Mouse (Mus musculus) ES-E14 (cell line): ENCODE measurements around the gene Add3.

Experiments used
- HCFC1 ChIP-seq: IDR thresholded peaks from 2 replicates; pipeline ENCODE4 v1.6.1; 2012; ENCODE audit warnings: low read length, inconsistent platforms, borderline replicate concordance; ENCODE audit not compliant: insufficient read depth
- ZC3H11A ChIP-seq: IDR thresholded peaks from 2 replicates; pipeline ENCODE4 v1.6.1; 2012; ENCODE audit warnings: low read depth, mild to moderate bottlenecking, inconsistent platforms, low read length, borderline replicate concordance

- TF ChIP-seq ZC3H11A (no peak), HCFC1 (no peak)
Observed at GRCm38 (mm10) chr19:53125679-53126078, 14.6 kb upstream of the Add3 start.
